Mouse (Mus musculus): Measurements from ENCODE around the gene Emx2.

The Emx2 gene

DNA sequence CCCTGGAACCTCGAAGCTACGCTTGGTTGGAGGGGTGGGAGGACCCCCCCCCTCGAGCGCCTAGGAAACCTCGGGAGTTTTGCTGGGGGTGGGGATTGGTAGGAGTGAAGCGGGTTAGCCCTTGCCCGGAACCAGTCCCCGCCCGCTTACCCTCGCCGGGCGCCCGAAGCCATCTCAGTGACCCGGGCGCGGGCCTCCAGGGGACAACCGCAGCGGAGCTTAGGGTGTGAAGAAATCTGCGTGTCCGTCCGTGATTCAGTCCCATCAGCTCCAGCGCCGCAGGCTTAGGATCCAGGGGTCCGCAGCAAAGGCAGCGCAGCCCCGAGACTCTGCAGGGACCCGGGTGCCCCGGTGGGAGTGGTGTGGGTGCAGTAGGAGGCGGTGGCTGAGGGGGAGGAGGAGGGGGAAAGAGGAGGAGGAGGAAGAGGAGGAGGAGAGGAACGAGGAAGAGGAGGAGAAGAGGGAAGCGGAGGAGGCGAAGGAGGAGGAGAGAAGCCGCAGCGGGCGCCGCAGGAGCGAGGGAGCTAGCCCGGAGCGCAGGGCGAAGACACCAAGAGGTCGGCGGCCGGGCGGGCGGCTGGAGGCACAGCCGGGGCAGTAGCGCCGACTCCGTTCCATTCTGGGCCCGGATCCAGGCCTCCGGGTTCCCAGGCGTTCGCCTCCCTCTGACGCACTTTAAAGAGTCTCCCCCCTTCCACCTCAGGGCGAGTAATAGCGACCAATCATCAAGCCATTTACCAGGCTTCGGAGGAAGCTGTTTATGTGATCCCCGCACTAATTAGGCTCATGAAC lies at the start of gene Emx2:
Gene Emx2, plus strand, starts transcription at position 422 of the 792 bp plus-strand sequence.
- no peak for DNase-seq (ENCODE audit: low read depth)

- DNase-seq (ENCODE audit: low read depth): no peak
These were observed 44.0 kb upstream of the Emx2 start for GRCm38 (mm10) chr19:59414128-59414527.

- DNase-seq (ENCODE audit: low read depth): peak; percentile 78
These were observed 40.1 kb upstream of the Emx2 start for GRCm38 (mm10) chr19:59418024-59418423.

GRCm38 (mm10) chr19:59418671-59419070 lies 39.5 kb upstream of the Emx2 start:
- DNase-seq (ENCODE audit: low read depth): no peak

GRCm38 (mm10) chr19:59422393-59422792 lies 35.8 kb upstream of the Emx2 start:
- no peak for DNase-seq (ENCODE audit: low read depth)

GRCm38 (mm10) chr19:59423685-59424084 lies 34.5 kb upstream of the Emx2 start:
- DNase-seq (ENCODE audit: low read depth): no peak

- DNase-seq (ENCODE audit: low read depth): no peak
These were observed 33.2 kb upstream of the Emx2 start for GRCm38 (mm10) chr19:59424975-59425374.

- no peak for DNase-seq (ENCODE audit: low read depth)
These were observed 25.9 kb upstream of the Emx2 start for GRCm38 (mm10) chr19:59432286-59432685.

DNA sequence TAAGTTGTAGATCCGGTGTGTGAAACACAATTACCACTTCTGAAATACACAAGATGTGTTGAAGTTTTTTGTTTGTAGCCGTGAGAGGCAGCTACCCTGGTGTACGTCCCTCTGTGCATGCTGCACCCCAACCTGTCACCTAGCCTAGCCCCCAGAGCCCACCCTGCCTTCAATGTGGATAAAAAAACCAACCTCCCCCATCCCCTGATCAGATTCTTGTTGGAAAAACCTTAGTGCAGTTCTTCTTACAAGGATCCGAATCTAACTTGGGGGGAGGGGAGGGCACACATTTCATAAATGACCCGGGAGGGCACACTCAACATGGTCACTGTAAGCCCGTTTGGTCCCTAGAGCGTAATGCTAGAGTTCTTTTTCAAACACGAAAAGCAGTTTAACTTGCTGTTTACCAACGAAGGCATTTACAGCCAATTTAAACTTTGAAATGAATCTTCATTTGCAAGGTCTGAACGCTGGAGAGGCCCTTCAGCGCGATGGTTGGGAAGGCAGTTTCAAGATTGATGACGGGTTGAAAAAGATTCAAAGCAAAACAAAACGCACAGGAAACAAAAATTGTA lies 7.5 kb upstream of the Emx2 start:
- DNase-seq (ENCODE audit: low read depth): no peak

DNA sequence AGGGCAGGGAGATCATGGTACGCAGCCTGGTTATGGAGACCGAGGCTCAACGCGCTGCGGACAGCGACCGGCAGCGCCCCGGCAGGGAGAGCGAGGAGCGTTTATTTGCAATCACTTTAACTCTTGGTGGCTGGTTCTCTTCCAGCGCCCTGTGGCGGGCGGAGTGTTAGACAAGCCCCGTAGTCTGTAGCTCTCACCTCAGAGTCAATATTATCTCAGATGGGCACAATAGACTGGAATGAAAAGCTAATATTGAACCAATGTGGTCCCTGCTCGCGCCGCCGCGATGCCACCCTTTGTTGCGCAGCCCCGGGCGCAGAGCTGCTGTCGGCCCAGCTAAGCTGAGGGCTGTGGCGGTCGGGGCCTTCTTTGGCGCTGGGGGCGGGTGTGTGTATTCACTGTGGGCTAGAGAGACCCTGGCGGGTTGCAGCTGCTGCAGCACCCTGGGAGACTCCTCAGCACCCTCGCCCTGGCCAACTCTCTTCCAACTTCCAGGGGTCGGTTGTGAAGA lies 6.7 kb upstream of the Emx2 start:
- DNase-seq (ENCODE audit: low read depth): no peak

DNA sequence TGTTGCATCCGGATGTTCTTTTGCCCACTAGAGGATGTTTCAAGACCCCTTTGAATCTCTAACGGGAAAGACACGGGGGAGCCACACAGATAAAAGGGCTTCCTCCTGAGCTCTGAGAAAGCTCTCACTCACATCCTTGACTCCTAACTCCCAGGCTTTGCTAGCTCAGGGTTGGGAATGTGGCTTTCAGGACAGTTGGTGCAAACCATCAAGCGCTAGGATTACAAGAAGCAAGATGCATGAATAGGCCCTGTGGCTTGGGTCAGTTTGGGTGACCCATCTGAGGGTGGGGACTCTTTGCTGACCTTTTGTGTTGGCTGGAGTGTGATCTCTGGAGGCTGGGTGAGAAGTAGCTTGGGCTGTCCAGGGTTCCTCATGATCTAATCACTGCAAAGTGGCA lies 5.9 kb upstream of the Emx2 start:
- DNase-seq (ENCODE audit: low read depth): no peak

DNA sequence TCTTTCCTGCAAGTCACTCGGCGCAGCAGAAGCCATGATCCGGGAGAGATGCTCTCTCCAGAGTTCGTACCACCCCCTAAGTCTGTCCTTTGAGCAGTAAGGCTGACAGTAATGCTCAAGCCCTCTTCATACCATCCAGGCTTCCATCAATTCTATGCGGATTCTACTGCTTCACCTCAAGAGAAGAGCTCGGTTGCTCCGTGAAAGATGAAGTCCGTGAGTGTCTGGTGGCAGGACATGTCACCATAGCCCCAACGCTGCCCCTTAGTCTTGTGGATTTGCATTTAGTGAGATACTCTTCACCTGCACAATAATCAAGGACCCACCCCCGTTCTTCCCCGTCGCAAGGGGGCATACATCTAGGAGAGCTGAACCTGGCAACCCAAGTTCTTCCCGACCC lies 4.6 kb upstream of the Emx2 start:
- no peak for DNase-seq (ENCODE audit: low read depth)

DNA sequence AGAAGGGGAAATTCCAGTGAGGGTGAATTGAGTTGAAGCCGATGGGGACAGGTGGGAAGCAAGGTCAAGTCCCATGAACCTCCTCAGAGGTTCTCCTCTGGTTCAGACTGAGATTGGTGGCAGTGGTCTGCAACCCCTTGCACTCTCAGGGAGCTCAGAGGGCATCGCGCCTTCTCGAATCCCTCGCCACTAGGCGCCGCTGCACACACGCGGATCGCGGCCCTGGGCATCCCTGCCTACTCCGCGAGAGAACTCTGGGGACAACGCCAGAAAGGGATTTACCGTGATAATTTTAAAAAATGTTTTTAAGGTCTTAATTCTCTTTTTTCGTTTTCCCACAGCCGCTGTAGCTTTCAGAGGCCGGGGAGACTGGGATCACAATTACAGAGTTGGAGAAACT lies 4.0 kb upstream of the Emx2 start:
- DNase-seq (ENCODE audit: low read depth): no peak

GRCm38 (mm10) chr19:59455671-59456070 lies 2.5 kb upstream of the Emx2 start:
- DNase-seq (ENCODE audit: low read depth): no peak

DNA sequence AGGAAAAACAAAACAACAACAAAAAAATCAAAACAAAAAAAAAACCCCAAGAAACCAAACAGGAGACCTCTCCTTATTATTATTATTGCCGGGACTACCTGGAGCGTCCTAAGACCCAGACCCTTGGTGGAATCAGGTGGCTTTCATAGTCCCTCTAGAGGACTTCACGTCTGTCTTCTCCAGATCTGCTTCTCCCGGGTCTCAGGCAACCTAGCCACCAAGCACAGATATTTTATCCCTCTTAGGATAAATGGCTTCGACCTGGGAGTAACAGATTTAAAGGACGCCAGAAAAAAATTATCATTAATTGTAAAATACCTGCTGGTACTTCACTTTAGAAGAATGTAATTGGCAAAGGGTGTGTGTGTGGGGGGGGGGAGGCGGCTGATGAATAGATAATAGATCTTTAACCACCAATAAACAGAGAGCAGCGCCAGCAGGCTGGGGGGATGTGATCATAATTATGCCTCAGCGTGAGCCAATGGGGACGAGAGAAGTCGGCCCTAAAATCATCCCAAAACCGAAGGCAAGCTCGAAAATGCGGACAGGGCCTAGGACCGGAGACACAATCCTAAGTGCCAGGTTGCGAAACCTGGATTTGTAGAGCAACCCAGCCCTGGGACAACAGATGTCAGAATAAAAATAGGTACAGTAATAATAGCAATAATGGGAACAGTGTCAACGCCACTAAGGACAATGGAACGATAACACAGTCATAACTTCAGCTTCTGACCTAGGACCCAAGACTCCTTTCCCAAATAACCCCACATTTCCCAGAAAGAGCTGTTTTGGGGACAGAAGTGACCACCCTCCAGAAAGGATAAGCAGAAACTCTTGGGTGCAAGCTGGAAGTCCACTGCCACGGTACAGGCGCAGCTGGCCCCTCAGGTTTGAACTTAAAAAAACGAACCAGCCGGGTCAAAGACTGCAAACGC lies 894 bp upstream of the Emx2 start:
- no peak for DNase-seq (ENCODE audit: low read depth)

GRCm38 (mm10) chr19:59458743-59459135 lies 567 bp downstream of the Emx2 start:
- no peak for DNase-seq (ENCODE audit: low read depth)

GRCm38 (mm10) chr19:59459158-59459781 lies 1.1 kb downstream of the Emx2 start:
- DNase-seq (ENCODE audit: low read depth): no peak

GRCm38 (mm10) chr19:59459811-59460241 lies 1.7 kb downstream of the Emx2 start:
- DNase-seq (ENCODE audit: low read depth): no peak

- no peak for DNase-seq (ENCODE audit: low read depth)
These were observed 2.4 kb downstream of the Emx2 start for GRCm38 (mm10) chr19:59460328-59461115.

GRCm38 (mm10) chr19:59461481-59462421 lies 3.6 kb downstream of the Emx2 start:
- no peak for DNase-seq (ENCODE audit: low read depth)
